ENCODE assay signal across 8 mouse cellular contexts in the genomic region with DNA sequence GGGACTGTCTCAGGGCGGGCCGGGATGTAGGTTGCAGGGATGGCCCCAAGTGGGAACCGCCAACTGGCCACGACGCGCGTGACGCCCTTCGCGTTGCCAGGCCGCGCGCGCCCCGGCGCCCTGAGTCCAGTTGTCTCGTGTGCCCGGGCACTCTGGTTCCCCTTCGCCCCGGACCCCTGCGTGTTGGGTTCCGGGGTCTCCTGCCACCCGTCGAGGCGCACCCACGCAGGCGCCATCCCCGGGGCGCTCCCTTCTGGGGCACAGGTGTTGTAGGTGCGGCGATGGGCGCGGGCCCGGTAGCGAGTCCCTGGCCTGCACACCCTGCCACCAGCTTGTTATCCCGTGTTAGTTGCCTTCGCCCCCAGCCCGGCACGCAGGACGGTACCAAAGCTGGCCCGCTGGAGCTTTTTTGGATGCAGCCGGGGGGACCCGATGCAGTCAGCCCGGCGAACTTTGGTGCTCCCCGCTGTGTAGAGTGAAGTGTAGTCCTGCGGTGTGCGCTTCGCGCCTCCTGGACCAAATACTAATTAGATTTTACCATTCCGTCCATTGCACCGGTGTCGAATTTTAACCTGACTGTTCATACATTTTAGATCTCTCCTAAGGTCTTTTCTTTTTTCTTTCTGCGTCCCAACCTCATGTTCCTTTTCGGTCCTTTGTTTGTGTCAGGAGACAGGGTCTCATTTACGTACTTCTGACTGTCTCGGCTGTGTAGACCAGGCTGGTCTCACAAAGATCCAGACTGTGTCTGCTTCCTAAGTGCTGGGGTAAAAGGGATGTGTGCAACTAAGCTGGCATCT. TPM values are rescaled to one million over a fixed set of nuclear protein-coding genes. Genes with fewer than 3 reads are reported as not detected.
DNase-seq lines count a peak whose midpoint lies in the region; ATAC-seq lines count a peak whose summit lies in the region.

No protein-coding gene starts in this region.

- peaks cover 23% of the 10 kb centered on the region for H3K4me1 ChIP-seq in lung, embryonic 16.5 days (replicated peaks; ENCODE audit: control insufficient read depth, insufficient read depth, low read length)
- H3K4me1 ChIP-seq in brown adipose tissue, adult 24 weeks (ENCODE audit: control insufficient read depth, insufficient read depth, insufficient read length, low read length) = peaks cover 32% of the 10 kb centered on the region
- peaks cover 72% of the 10 kb centered on the region for H3K4me1 ChIP-seq in liver, embryonic 16.5 days (ENCODE audit: control insufficient read depth, low read depth, low read length)

- H3K36me3 ChIP-seq in lung, embryonic 16.5 days (ENCODE audit: control insufficient read depth, insufficient read depth, low read length) = no peaks in the 10 kb centered on the region
- no peaks in the 10 kb centered on the region; the same call in 1 of the 2 replicates for H3K36me3 ChIP-seq in liver, embryonic 16.5 days (ENCODE audit: control insufficient read depth, insufficient read depth)

- WGBS in lung, embryonic 16.5 days = 2% methylated on average over 39 of the region's 57 CpGs
- WGBS in liver, embryonic 16.5 days (ENCODE audit: insufficient replicate concordance) = under 1% methylated on average over 57 of the region's 57 CpGs

- peak overlapping the region; percentile 92 for H3K4me3 ChIP-seq in lung, embryonic 16.5 days (ENCODE audit: low read length)
- peak overlapping the region; percentile 77 for H3K4me3 ChIP-seq in brown adipose tissue, adult 24 weeks (ENCODE audit: insufficient read depth, low read depth, low read length)
- H3K4me3 ChIP-seq in liver, embryonic 16.5 days (ENCODE audit: low read depth, low read length) = peak overlapping the region; percentile 95

- H3K27ac ChIP-seq in lung, embryonic 16.5 days (ENCODE audit: low read length) = 0 out of 2 replicates have a peak overlapping the region, but pooled peaks have one; percentile 36
- 0 out of 2 replicates have a peak overlapping the region, but pooled peaks have one; percentile 14 for H3K27ac ChIP-seq in brown adipose tissue, adult 24 weeks (replicated peaks; ENCODE audit: low read depth, low read length)
- H3K27ac ChIP-seq in liver, embryonic 16.5 days (ENCODE audit: low read length) = peak overlapping the region; percentile 76

- H3K9ac ChIP-seq in lung, embryonic 16.5 days (ENCODE audit: low read length) = peak overlapping the region; percentile 92
- H3K9ac ChIP-seq in liver, embryonic 16.5 days (ENCODE audit: low read depth, low read length) = peak overlapping the region; percentile 94

- peak; percentile 12 for ATAC-seq in lung, embryonic 16.5 days (ENCODE audit: low read depth)
- peak; percentile 4; the same call in 1 of the 2 replicates for ATAC-seq in liver, embryonic 16.5 days (ENCODE audit: low read depth)

- H3K4me2 ChIP-seq in lung, embryonic 16.5 days (ENCODE audit: low read depth, low read length) = peak overlapping the region; percentile 94
- peak overlapping the region; percentile 93 for H3K4me2 ChIP-seq in liver, embryonic 16.5 days (ENCODE audit: low read depth, low read length)

- DNase-seq in lung, postnatal 4 days = no peak
- peak; percentile 8 for DNase-seq in forelimb bud, embryonic 11.5 days (ENCODE audit: low read depth, low spot score)
- DNase-seq in adrenal gland, postnatal 4 days (ENCODE audit: low spot score in 2 of 2) = no peak
- DNase-seq in frontal cortex, postnatal 10 days (ENCODE audit: low spot score in 2 of 2) = no peak
- no peak for DNase-seq in Muller cell, postnatal 12 days (ENCODE audit: inconsistent ontology term)

- no peaks in the 10 kb centered on the region for H3K9me3 ChIP-seq in lung, embryonic 16.5 days (ENCODE audit: control insufficient read depth, low read length)
- no peaks in the 10 kb centered on the region for H3K9me3 ChIP-seq in liver, embryonic 16.5 days (replicated peaks; ENCODE audit: control insufficient read depth, low read length)

- H3K27me3 ChIP-seq in lung, embryonic 16.5 days (ENCODE audit: control insufficient read depth, insufficient read depth, low read depth, low read length) = no peaks in the 10 kb centered on the region
- H3K27me3 ChIP-seq in liver, embryonic 16.5 days (ENCODE audit: control insufficient read depth, insufficient read depth, low read depth, low read length) = no peaks in the 10 kb centered on the region

RNA-seq across cellular contexts. Expression of a gene that starts 0.5 kb away (rescaled TPM):
- 56.0 and 56.5 TPM in 2 replicates for polyA plus RNA-seq in lung, embryonic 16.5 days (2015; fragmentation: Nextera tagmentation; extraction: Ambion mirVana)
- 19.0 and 20.1 TPM in 2 replicates for polyA plus RNA-seq in brown adipose tissue, adult 24 weeks (2012; ENCODE audit: insufficient read depth, insufficient read length, missing spikeins)
- 19.6 TPM in 2 replicates for polyA plus RNA-seq in liver, embryonic 16.5 days (2015; fragmentation: Nextera tagmentation; extraction: Ambion mirVana)
- total RNA-seq in adrenal gland, postnatal 4 days (2021) = 10 to 100 TPM; 78.5 to 81.6 TPM

RNA-seq across cellular contexts. Expression of a gene that starts 50.9 kb away (rescaled TPM):
- polyA plus RNA-seq in lung, embryonic 16.5 days (2015; fragmentation: Nextera tagmentation; extraction: Ambion mirVana) = 4.8 and 5.8 TPM in 2 replicates
- polyA plus RNA-seq in brown adipose tissue, adult 24 weeks (2012; ENCODE audit: insufficient read depth, insufficient read length, missing spikeins) = 7.9 and 8.2 TPM in 2 replicates
- polyA plus RNA-seq in liver, embryonic 16.5 days (2015; fragmentation: Nextera tagmentation; extraction: Ambion mirVana) = 1.3 and 2.4 TPM in 2 replicates
- 10 to 100 TPM; 15.8 to 16.1 TPM for total RNA-seq in adrenal gland, postnatal 4 days (2021)

RNA-seq across cellular contexts. Expression of a gene that starts 51.2 kb away (rescaled TPM):
- polyA plus RNA-seq in lung, embryonic 16.5 days (2015; fragmentation: Nextera tagmentation; extraction: Ambion mirVana) = 174 and 177 TPM in 2 replicates
- polyA plus RNA-seq in brown adipose tissue, adult 24 weeks (2012; ENCODE audit: insufficient read depth, insufficient read length, missing spikeins) = 36.7 and 41.1 TPM in 2 replicates
- polyA plus RNA-seq in liver, embryonic 16.5 days (2015; fragmentation: Nextera tagmentation; extraction: Ambion mirVana) = 90.0 and 98.0 TPM in 2 replicates
- 100 to 1,000 TPM; 102 to 118 TPM for total RNA-seq in adrenal gland, postnatal 4 days (2021)

RNA-seq across cellular contexts. Expression of a gene that starts 51.2 kb away (rescaled TPM):
- 17.3 and 17.4 TPM in 2 replicates for polyA plus RNA-seq in lung, embryonic 16.5 days (2015; fragmentation: Nextera tagmentation; extraction: Ambion mirVana)
- 1.0 and 2.3 TPM in 2 replicates for polyA plus RNA-seq in brown adipose tissue, adult 24 weeks (2012; ENCODE audit: insufficient read depth, insufficient read length, missing spikeins)
- 0.80 and 0.96 TPM in 2 replicates for polyA plus RNA-seq in liver, embryonic 16.5 days (2015; fragmentation: Nextera tagmentation; extraction: Ambion mirVana)
- 10 to 100 TPM; 23.1 to 31.3 TPM for total RNA-seq in adrenal gland, postnatal 4 days (2021)

Comparison
In these comparisons a context has a peak if more than half of its experiments do, and no peak if none do; other contexts are left out.
1. H3K27ac ChIP-seq: peak in every context shown above with its lines; median percentile 76 in liver, embryonic 16.5 days; 36 in lung, embryonic 16.5 days; 14 in brown adipose tissue, adult 24 weeks.